Mouse (Mus musculus) lung, postnatal 25 days (tissue): ENCODE results near the gene Spata46.
A peak's percentile ranks its signal among the peaks of the same experiment; 100 is the strongest.

Experiments
- DNase-seq: peaks from one replicate; pipeline ENCODE4 v3.0.0; 2022; ENCODE audit warnings: low spot score

Gene Spata46

GRCm38 (mm10) chr1:170308503-170308902 is at the start of gene Spata46:
Gene Spata46 (plus strand): TSS chr1:170308803.
- no peak for DNase-seq

GRCm38 (mm10) chr1:170270281-170270680 is 38.3 kb upstream of the Spata46 start:
- no peak for DNase-seq

DNA sequence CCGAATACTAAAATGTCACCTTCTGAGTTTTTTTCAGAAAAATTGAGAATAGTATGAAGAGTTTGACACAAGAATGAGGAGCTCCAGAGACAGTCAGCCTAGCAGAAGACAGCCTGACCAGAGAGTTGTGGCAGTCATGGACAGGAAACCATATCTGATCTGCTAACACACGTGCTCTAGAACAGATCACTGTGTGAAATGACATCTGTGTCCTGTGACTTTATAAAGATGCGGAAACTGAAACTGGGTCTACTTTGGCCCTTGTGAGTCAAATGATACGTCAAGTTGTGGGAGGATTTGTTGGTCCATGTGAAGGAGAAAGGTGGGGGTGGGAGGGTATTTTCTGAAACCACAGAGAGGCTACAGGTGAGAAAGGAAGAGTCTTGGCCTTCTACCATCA is 37.9 kb upstream of the Spata46 start:
- no peak for DNase-seq

GRCm38 (mm10) chr1:170273252-170273651 is 35.4 kb upstream of the Spata46 start:
- no peak for DNase-seq

GRCm38 (mm10) chr1:170277016-170277415 is 31.6 kb upstream of the Spata46 start, which contains the start of gene Sh2d1b1:
Gene Sh2d1b1 (plus strand): TSS chr1:170277320.
- DNase-seq, result no peak

DNA sequence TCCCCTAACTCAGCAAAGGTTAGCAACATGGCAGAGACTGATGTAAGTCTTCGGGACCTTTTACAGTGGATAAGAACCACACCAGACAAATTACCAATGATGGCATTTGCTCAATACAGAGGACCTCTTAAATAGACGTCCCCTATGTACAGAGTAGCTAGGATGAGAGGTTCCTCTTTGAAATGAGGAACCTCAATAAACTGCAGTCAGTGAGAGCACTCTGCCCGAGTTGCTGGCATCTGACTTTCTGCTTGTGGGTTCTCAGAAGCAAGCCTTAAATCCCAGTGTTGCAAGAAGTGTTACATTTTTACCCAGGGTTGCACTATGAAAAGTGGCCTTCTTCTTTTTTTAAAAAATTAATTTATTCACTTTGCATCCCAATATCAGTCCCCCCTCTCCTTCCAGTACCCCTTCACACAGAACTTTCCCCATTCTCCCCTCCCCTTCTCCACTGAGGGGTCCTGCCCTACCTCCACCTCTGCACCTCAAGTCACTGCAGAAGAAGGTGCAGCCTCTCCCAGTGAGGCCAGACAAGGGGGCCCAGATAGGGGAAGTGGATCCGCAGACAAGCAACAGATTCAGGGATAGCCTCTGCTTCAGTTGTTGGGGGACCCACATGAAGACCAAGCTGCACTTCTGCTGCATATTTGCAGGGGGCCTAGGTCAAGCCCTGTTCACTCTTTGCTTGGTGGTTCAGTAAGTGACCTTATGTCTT is 26.0 kb upstream of the Spata46 start:
- DNase-seq, result peak; percentile 35

- peak; percentile 67 for DNase-seq
These were observed 16.2 kb upstream of the Spata46 start for GRCm38 (mm10) chr1:170292239-170292951.

DNA sequence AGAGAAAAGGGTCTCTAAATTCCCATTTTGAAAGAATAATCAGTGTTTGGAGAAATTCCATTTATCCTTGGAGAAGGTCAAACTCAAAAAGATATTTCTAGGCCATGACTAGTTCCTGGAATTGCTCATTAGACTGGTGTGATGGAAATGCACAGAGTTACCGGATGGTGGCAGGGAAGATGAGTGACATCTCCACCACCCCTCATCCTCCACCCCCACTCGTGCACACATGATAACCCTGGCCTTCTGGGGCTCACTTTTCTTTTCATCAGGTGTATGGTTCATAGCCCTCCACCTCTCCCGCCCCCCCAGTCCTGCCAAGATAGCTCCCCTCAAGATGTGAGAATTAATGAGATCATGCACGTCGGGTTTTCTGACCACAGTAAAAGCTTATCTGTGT is 15.3 kb upstream of the Spata46 start:
- DNase-seq, result no peak

DNA sequence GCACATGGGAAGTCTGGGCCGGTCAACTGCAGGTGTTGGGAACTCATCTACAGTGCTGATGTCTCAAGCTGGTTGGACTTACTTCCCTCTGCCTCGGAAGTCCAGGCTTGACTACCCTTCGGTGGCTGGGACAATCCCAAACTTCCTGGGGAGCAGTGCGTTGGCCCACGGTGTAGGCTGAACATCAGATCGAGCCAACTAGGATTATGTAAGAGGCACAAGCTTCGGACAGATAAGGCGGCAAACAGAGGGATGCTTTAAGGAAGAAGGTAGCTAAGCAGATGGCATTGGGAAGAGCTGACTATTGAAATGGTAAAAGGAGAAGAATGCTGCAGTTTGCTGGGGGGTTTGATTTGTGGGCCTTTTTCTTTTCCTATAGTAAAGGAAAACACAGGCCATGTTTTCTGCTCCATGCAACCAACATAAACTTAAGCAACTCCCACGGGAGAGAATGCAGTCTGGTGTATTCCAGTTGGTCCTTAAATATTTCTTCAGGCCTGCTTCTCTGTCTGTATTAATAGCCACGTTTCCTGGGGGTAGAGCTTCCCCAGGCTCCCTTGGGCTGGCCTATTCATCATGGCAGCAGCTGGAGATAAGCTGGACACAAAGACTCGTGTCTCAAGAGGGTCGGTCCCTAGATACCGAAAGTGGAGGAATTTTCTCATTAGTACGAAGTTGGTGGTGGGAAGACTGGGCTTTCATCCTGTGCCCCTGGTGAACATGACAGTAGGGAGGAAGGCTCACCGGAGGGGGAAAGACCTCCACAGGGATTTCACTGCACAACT is 13.6 kb upstream of the Spata46 start:
- DNase-seq, result no peak

DNA sequence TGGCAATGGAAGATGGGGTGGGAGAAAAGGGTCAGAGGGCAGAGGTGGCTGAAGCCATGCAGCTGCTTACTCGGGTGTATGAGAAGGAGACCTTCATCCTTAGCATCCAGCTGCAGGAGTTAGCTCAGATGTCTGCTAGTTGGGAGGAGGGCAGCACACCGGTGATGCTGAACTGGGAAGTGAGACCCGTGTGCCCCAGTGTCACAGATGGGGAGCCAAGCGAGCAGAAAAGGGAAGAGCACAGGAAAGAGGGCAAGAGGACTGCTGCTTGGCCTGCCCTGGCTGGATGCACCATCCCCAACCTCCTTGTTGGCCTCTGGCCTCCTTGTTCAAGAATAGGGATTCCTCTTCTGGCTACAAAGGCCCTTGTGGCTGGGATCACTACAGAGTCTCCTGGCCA is 9.1 kb upstream of the Spata46 start:
- DNase-seq, result no peak

GRCm38 (mm10) chr1:170301686-170302085 is 6.9 kb upstream of the Spata46 start:
- DNase-seq, result no peak

DNA sequence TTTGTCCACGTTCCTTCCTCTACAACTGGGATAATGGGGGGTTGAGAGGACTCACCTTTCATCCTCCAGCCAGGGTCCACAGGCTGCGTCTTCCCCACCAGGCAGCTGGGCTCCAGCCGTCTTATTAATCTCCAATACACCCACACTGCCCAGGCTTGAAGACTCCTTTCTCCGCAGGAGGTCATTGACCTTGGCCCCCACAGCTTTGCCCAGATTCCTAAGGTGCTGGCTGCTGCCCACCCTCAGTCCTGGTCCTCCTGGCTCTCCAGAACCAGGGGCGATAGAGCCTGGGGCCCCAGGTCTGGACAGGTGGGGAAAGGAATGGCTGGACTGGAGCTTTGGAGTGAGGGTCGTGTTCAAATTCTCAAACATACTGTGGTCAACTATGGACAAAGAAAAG is 6.1 kb upstream of the Spata46 start:
- DNase-seq, result no peak

GRCm38 (mm10) chr1:170303103-170303502 is 5.5 kb upstream of the Spata46 start:
- DNase-seq, result no peak

- DNase-seq, result no peak
These were observed 3.6 kb upstream of the Spata46 start for GRCm38 (mm10) chr1:170305002-170305401.

DNA sequence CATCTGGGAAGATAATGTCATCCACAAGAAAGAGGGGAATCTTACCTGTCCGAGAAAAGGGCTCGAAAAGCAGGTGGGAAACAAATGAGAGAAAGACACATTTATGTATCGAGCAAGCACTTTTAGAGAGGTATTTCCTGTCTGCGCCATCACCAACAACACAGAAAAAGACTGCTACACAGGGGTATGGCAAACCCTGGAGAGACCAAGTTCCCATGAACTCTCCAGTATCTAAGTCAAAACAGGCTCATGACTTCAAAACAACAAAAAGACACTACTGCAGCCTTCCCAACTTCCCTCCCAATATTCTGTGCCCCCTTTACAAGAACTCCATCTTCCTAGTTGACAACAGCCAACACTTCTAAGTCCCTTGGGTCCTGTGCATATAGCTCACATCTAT is 2.4 kb upstream of the Spata46 start, which contains the start of gene Gm7694:
Gene Gm7694, minus strand, starts transcription at position 101 of the 400 bp plus-strand sequence.
- DNase-seq, result no peak

DNA sequence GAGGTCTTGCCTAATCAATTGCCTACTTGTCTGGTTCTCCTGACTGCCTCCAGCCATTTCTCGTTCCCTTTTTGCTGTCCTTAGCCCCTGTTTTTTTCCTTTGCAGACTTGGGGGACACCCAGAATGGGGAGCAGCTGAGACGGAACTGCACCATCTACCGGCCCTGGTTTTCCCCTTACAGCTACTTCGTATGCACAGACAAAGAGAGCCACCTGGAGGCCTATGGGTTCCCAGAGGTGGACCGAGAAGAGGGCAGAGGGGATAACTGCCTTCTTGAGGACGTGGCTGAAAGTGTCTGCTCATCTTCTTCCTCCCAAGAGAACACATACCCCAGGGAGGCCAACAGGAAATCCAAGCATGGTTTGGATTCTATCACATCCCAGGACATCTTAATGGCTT is 2.8 kb downstream of the Spata46 start:
- DNase-seq, result no peak

DNA sequence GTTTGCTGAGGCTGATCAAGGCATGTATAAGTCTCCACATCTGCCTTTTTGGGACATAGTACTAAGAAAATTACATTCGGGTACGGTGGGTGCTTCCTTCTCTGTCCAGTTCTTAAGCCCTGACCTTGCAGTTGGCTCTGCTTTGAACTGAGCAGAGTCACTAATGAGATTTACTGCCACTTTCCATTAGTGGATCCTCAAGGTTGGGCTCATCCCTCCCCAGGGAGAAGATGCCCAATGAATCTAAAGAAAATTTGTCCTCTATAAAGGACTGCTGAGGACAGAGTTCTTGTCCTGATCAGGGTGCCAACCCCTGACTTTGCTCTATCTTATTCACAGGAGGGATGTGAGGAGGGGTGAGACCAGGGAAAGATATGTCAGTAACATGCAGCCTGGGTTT is 13.4 kb downstream of the Spata46 start:
- no peak for DNase-seq

- peak; percentile 75 for DNase-seq
These were observed 14.4 kb downstream of the Spata46 start for GRCm38 (mm10) chr1:170323001-170323400.

DNA sequence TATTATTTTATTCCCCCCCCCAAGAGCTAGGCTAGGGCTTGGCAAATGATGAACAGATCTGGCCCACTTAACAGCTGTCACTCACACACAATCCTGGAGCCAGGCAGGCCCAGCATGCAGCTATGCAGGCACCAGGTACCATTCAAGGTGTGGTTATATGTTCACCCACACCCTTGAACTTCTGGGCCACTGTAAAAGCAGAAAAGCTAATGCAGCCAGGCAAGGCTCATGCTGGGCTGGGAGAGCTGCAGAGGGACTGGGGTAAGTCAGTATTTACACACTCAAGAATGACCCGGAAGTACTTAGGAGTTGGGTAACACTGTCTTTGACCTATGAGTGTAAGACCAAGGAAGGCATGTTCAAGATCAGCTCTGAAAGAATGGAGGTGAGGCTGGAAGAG is 15.7 kb downstream of the Spata46 start:
- DNase-seq, result peak; percentile 18

GRCm38 (mm10) chr1:170325277-170325676 is 16.7 kb downstream of the Spata46 start:
- DNase-seq, result no peak

- no peak for DNase-seq
These were observed 23.3 kb downstream of the Spata46 start for GRCm38 (mm10) chr1:170331926-170332325.

- DNase-seq, result no peak
These were observed 24.2 kb downstream of the Spata46 start for GRCm38 (mm10) chr1:170332775-170333174.

- DNase-seq, result no peak
These were observed 31.3 kb downstream of the Spata46 start for GRCm38 (mm10) chr1:170339943-170340342.
